Mouse (Mus musculus): Measurements from ENCODE around the gene Cdh11.
A peak's percentile ranks its signal among the peaks of the same experiment; 100 is the strongest.

The Cdh11 gene

GRCm38 (mm10) chr8:102785592-102786416 lies at the start of gene Cdh11:
Gene Cdh11 (minus strand): TSS chr8:102785642.
- DNase-seq (ENCODE audit: low spot score): no peak

- no peak for DNase-seq (ENCODE audit: low spot score)
Observed at GRCm38 (mm10) chr8:102813959-102814358, 28.5 kb upstream of the Cdh11 start.

GRCm38 (mm10) chr8:102790303-102790702 lies 4.9 kb upstream of the Cdh11 start:
- DNase-seq (ENCODE audit: low spot score): no peak

- DNase-seq (ENCODE audit: low spot score): no peak
Observed at GRCm38 (mm10) chr8:102786467-102787360, 1.3 kb upstream of the Cdh11 start.

GRCm38 (mm10) chr8:102784835-102785455 lies 497 bp downstream of the Cdh11 start:
- DNase-seq (ENCODE audit: low spot score): peak; percentile 24

- DNase-seq (ENCODE audit: low spot score): no peak
Observed at GRCm38 (mm10) chr8:102783821-102784591, 1.4 kb downstream of the Cdh11 start.

- no peak for DNase-seq (ENCODE audit: low spot score)
Observed at GRCm38 (mm10) chr8:102782707-102783489, 2.5 kb downstream of the Cdh11 start.

GRCm38 (mm10) chr8:102780899-102781298 lies 4.5 kb downstream of the Cdh11 start:
- DNase-seq (ENCODE audit: low spot score): peak; percentile 26

GRCm38 (mm10) chr8:102774594-102774993 lies 10.8 kb downstream of the Cdh11 start:
- no peak for DNase-seq (ENCODE audit: low spot score)

GRCm38 (mm10) chr8:102771456-102771855 lies 14.0 kb downstream of the Cdh11 start:
- no peak for DNase-seq (ENCODE audit: low spot score)

- no peak for DNase-seq (ENCODE audit: low spot score)
Observed at GRCm38 (mm10) chr8:102753839-102754238, 31.6 kb downstream of the Cdh11 start.

- DNase-seq (ENCODE audit: low spot score): no peak
Observed at GRCm38 (mm10) chr8:102742940-102743339, 42.5 kb downstream of the Cdh11 start.

- DNase-seq (ENCODE audit: low spot score): no peak
Observed at GRCm38 (mm10) chr8:102742008-102742591, 43.3 kb downstream of the Cdh11 start.

GRCm38 (mm10) chr8:102740963-102741362 lies 44.5 kb downstream of the Cdh11 start:
- no peak for DNase-seq (ENCODE audit: low spot score)

GRCm38 (mm10) chr8:102738961-102739487 lies 46.4 kb downstream of the Cdh11 start:
- DNase-seq (ENCODE audit: low spot score): no peak

- no peak for DNase-seq (ENCODE audit: low spot score)
Observed at GRCm38 (mm10) chr8:102738395-102738794, 47.0 kb downstream of the Cdh11 start.

- no peak for DNase-seq (ENCODE audit: low spot score)
Observed at GRCm38 (mm10) chr8:102734419-102734818, 51.0 kb downstream of the Cdh11 start.

- no peak for DNase-seq (ENCODE audit: low spot score)
Observed at GRCm38 (mm10) chr8:102726206-102726935, 59.1 kb downstream of the Cdh11 start.

GRCm38 (mm10) chr8:102725496-102725895 lies 59.9 kb downstream of the Cdh11 start:
- DNase-seq (ENCODE audit: low spot score): no peak
